Mouse (Mus musculus) layer of hippocampus, adult 9-11 months (tissue): ENCODE data around the gene Lrrc58.

Experiments
- DNase-seq: peaks from one replicate; pipeline ENCODE4 v3.0.0; 2022

Gene Lrrc58

DNA sequence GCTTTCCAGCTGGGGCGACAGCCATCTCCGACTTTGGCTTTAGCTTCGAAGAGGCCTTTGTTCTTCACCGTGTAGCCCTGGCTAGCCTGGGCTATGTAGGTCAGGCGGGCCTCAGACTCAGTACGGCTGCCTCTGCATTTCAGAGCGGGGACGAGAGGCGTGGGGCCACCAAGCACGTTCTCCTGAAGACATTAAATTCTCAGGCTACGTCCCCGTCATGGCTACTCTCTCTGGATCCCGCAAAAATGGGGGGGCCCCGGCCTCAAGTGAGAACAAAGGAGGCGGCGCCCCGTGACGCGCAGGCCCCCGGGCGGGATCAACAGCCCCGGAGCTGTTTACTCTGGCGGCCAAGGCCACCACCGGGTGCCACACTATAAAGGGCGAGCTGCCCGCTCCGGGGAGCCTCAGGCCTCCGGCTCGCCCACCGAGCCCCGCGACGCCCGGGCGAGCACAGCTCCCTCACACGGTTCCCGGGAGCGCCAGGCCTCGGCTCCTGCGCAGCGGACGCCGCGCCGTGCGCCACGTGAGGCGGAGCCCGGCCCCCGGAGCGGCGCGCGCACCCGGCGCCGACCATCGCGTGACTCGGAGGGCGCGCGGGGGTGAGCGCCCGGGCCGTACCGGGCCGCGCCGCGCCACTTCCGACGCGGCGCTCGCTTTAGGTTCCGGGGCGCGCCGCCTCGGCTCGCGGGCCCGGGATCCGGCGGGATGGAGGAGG lies at the start of gene Lrrc58:
Gene Lrrc58, plus strand, starts transcription at position 599 of the 715 bp plus-strand sequence.
- DNase-seq: peak; percentile 86

DNA sequence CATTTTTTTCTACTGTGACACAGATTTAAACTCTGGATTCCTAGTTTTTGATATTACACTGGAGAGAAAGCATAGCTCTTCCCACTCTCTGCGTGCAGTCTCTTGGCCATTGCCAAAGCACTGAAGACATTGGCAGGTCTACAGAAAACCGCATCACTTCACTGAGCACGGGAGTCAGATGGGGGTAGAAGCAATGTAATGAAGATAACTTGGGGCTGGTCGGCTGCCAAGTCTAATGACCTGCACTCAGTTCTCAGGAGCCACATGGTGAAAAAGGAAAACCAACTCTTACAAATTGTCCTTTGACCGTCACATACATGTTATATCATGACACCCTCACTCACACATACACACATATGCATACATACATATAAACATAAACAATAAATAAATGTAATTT lies 44.2 kb upstream of the Lrrc58 start:
- no peak for DNase-seq

DNA sequence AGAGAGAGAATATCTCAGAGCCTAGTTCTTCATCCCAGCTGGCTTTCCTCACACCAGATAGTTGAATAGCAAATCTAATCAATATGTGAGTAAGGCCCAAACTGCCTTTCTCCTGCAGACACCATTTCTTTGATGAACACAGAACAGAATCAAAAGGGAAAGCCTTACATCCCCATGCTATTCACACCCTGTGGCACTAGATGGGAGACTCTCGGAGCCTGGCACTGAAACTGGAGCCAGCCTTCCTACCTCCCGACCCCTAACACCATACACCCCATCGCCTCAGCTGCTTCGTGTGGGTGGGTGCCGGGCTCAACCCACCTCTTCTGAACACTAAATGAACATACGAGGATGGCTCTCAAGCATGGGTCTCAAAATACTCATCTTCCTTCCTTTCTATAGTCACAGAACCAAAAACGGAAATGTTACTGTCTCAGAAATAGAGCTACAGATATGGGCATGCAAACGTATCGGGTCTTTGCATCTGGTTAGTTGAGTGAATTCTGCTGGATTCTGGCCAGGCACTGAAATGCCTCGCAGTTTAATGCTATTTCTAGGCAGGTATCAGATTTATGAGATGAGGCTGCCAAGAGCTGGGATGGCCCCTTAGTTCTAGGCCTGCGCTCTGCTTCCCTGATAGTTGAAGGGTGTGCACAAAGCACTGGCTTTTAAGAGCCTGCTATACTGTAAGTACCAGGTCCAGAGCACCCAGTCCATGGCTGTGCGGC lies 43.2 kb upstream of the Lrrc58 start:
- DNase-seq: no peak

DNA sequence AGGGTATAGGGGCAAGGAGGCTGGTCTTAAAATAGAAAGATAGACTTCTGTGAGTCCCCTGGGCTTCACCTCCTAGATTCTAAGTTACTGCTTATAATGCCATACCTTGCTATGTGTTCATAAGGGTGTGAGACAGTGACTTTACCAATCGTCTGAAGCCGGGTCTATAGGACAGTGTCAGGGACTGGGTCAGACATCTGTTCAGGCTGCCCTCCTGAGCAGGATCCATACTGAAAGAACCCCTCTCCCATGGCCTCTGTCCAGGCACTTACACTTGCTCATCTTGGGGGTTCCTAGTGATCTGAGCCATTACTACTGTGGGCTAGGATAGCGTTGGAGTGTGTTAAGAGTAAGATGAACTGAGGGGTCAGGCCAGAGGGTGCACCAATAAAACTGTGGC lies 41.9 kb upstream of the Lrrc58 start:
- DNase-seq: no peak

DNA sequence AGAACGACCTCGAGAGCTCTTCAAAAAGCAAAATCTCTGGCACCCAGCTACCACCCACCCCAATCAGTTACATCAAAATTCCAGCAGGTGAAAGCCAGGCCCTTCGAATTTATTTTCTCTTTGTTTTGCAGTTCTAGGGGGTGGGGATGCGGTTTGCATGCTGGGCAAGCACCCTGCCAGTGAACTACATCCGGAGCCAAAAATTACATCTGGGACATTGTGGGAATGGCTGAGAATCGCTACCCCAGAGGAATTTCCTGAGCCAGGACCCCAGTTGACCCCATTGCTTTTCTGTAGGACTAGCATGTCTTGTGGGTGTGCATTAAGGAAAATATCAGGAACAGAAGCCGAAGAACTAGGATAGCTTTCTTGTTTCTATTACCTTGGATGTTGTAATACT lies 37.1 kb upstream of the Lrrc58 start:
- no peak for DNase-seq

DNA sequence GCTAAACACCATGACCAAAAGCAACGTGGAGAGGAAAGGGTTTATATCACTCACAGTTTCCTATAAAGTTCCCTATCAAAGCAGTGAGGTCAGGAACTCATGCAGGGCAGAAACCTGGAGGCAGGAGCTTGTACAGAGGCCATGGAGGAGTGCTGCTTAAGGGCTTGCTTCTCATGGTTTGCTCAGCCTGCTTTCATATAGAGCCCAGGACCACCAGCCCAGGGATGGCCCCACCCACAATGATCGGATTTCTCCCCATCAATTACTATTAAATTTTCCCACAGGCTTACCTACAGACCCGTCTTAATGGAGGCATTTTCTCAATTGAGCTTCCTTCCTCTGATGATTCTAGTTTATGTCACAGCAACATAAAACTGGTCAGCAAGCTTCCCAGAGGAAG lies 30.6 kb upstream of the Lrrc58 start:
- no peak for DNase-seq

DNA sequence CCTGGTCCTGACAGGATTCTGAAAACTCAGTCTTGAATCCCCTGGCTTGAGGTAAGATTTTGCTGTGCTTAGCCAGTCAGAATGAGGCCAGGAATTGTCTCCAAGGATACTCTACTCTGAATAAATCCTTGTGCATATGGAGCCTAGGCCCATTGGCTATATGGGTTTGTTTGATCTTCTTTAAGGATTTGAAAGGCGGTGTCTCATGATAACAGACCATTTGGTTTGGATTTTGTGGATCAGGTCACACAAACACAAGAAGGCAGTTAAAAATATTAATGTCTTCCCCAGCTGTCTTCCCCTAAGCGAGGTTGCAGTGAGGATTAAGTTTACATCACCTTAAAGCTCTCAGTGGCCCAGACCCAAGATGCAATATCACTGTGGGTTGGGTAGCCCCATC lies 25.8 kb upstream of the Lrrc58 start:
- no peak for DNase-seq

DNA sequence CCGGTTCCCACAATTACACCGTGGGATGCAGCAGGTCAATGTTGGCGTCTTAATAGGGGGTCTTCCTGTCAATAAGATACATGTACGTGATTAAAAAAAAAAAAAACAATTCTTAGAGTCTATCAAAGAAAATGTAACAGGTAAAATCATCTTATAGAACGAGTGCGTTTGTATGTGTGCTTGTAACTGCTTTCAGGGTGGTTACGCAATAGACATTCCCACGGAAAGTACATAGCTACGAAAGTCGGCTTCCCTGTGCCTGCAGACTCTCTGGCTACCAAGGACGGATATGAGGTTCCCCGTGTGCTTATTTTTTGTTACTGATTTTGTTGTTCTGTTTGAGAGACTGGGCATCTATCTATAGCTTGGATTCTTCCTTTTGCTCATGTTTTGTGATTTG lies 24.4 kb upstream of the Lrrc58 start:
- no peak for DNase-seq

DNA sequence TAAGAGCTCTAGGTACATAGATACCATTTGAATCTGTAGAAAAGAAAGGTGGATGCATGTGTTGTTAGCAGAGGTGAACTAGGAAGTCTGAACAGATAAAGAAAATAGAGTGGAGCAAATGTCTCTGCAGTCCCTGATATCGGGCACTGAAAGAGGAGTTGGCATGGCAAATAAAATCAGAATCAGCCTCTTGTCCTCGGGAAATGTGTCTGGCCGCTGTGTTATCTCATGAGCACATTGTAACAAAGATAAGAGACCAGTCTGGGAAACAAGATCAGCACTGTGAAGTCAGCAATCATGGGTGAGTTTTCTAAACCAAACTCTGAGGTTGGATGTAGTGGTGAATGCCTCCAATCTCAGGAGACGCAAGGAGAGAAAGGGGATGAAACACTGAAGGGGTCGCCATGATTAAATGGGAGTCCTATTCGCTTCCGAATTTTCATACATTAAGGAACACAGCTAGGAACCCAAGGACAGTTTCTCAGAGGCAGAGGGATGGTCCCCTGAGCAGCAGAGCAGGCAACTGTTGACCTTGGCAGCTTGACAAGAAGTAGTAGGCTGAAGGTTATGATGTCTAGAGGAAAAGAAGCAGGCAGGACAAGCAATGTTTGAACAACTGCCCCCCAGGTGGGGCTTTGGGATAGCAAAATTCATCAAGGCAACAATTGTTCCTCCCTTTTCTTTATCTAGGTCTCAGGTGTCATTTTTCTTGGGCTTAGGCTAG lies 22.8 kb upstream of the Lrrc58 start:
- no peak for DNase-seq

DNA sequence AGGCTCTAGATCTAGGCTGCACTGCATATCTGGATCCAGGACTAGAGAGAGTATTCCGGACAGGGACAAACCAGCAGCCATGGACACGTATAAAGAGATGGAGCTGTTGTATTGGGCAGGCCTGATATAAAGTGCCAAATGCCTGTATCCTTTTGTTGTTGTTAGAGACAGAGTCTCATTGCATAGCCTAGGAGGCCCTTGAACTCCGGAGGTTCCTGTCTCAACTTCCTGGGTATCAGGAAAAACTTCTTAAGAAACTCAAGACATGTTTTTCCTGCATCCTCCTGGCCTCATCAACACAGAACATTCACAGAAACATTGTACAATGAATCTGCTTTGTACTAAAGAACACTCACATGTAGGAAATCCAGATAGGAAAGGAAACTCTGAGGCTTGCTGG lies 21.1 kb upstream of the Lrrc58 start:
- DNase-seq: no peak

DNA sequence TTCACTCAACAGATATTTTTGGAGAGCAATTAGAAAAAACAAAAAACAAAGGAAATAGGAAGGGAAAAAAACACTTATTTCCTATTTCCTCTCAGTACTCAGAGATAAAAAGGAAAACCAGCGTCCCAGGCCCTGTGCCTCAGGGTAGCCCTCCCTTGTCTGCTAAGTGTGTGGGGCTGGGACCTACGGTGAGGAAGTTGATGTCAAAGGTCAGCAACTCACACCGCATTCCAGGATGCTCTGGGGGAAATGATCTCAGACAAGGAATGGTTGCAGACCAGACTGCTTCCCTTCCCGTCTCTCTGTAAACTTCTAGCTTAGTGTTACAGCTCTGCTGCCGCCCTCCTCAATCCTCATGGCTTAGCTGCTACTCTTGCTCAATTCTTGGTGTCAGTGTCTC lies 16.8 kb upstream of the Lrrc58 start:
- no peak for DNase-seq

DNA sequence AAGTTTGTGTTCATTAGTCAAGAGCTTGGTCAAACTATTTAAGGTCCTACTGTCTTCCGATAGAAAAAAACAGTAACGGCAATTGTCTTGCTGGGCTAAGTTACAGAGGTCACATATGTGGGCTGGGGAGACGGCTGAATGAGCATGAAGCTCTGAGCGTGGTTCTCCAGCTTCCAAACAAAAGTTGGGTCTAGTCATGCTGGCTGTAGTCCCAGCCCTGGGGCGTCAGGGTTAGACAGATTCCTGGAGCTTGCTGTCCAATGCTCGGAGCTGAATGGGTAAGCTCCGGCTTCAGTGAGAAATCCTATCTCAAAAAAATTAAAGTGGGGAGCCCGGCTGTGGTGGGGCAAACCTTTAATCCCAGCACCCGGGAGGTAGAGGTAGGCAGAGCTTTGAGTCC lies 14.9 kb upstream of the Lrrc58 start:
- DNase-seq: no peak

DNA sequence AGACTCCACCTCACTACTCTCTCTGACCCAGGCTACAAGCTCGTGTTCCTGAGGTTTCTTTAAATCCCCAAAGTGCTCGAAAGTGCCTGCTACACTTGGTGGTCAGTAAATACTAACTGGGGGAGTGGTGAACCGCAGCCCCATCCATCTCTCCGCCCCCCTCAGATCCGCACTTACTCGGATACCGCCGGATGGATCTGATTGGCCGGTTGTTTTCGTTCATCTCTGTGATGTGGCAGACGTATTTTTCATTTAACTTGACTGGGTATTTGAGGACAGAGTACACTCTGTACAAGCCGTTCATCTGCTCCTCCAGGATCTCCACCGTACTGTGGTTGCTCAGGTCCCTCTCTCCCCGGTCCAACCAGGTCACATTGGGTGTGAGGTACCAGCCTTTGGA lies 14.1 kb upstream of the Lrrc58 start:
- no peak for DNase-seq

DNA sequence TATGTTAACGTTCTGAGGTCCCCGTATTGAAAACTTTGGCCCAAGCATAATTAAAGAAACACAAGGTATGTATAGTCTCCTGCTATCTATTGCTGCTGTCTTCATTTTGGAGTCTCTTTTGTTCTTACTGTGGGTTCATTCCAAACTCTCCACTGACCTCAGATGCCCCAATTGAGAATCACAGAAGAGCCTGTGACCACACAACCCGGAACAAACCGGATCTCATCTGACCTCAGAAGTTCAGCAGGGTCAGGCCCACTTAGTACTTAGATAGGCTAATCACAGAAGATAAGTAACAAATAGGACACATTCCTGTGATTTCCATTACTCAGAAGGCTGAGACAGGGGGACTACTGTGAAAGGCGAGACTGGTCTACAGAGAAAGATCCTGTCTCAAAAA lies 13.6 kb upstream of the Lrrc58 start:
- DNase-seq: no peak

DNA sequence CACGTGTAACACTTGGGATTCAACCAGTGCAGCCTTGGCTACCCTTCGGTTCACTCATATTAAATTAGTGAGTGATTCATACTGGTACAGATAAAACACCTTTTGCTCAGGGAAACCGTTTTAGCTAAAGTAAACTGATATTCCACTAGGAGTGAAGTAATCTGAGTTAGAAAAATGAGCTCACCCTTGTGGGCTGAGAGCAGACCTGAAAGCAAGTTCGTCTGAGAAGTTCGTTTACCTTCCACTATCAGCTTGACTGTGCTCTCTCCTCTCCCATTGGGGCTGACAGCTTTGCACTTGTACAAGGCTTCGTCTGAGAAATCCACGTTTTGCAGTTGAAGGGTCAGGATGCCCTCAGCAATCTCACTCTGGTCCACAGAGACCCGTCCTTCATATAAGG lies 12.6 kb upstream of the Lrrc58 start:
- DNase-seq: no peak

DNA sequence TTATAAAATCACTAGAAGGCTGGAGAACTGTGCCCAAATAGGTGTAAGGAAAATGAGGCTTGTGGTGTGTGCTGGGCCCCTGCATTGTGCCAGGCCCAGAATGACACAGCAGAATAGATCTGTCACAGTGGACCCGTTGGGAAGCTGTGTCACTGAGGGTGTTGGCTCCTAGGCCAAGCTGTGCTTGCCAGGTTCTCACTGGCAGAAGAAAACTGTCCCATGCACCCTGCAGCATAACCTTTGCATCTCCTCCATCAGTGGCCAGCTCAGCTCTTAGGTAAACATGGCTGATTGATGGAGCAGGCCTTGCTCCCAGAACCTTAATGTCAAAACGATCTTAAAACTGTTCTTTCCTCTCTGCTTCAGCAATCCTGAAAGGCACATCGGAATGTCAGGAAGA lies 11.9 kb upstream of the Lrrc58 start:
- no peak for DNase-seq

DNA sequence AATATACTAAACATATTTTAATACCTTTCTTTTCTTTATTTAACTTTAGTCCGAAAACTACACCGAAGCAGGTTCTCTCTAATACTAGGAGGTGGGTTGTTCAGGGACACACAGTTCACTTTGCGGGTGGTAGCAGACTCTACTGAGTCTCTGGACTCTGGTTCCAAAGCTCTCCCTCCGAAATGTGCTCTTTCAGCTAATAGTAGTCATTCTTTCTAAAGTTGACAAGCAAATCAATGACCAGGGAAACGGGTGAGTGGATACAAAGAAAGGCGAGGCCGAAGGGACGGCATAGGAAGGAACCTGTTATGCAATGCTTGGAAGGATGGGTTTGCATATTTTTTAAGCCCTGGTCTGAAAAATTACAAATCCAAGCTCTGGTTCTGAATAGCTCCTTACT lies 10.7 kb upstream of the Lrrc58 start:
- DNase-seq: no peak

DNA sequence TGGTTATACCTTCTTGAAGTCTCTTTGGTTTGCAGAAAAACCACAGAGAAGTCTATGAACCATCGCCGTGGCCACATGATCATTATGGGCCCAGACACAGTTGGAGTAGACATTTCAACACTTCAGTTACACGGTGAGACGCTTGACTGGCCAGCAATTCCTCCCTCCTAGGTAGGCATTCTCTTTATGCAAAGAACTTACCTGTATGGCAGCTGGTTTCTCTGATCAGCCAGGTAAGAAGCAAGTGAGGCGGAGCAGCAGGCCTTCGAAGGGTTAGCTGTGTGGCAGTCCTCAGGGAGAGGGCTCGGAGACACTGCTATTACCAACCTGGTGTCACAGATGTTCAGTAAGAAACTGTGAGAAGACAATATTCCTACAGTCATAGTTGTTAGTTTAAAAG lies 8.0 kb upstream of the Lrrc58 start:
- no peak for DNase-seq

DNA sequence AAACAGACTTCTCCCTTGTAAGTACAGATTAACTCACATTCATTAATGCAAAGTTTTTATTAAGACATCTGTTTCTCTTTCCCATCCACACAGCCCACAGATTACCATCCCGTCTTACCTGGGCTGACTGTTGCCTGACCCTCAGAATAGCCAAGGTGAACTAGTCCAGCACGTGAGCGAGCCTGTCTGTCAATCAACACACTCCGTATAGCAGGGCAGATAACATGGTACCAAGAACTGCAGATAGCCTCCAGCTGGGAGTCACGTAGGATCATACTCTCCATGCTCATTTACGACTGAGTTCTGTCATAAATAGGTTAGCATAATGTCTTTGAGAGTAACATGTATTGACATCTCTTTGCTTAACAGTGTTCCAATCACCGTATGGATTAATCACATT lies 7.2 kb upstream of the Lrrc58 start, which contains the start of gene Gm36028:
Gene Gm36028, minus strand, starts transcription at position 118 of the 400 bp plus-strand sequence.
- DNase-seq: no peak

DNA sequence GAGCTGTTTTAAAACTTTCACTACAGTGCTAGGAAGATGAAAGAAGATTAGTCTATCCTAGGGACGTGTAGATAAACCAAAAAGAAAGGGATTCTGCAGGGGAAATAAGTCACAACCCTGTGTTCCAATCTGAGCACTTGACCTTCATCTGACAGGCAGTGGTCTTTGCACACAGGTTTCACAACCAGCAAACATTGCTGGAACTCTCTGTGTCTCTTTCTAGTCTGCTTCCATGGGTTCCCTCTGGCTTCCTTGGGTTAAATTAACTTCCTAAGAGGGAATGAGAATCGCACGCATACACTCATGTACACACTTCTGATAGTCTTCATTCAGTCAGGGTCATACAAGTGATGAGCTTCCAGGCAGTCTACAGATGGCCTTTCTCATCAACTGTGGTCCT lies 4.3 kb upstream of the Lrrc58 start:
- DNase-seq: no peak

DNA sequence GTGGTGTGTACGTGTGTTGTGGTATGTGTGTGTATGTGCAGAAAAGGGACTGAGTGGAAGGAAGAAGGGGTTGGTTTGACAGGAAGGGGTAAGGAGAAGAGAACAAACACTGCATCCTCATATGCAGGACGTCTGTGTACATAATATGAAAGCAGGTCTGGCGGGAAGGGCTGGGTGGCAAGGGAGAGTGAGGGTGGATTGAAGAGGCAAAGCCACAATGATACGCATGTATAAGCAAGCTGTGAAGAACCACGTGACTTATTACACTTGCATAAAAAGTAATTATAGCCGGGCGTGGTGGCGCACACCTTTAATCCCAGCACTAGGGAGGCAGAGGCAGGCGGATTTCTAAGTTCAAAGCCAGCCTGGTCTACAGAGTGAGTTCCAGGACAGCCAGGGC lies 2.3 kb upstream of the Lrrc58 start:
- no peak for DNase-seq

DNA sequence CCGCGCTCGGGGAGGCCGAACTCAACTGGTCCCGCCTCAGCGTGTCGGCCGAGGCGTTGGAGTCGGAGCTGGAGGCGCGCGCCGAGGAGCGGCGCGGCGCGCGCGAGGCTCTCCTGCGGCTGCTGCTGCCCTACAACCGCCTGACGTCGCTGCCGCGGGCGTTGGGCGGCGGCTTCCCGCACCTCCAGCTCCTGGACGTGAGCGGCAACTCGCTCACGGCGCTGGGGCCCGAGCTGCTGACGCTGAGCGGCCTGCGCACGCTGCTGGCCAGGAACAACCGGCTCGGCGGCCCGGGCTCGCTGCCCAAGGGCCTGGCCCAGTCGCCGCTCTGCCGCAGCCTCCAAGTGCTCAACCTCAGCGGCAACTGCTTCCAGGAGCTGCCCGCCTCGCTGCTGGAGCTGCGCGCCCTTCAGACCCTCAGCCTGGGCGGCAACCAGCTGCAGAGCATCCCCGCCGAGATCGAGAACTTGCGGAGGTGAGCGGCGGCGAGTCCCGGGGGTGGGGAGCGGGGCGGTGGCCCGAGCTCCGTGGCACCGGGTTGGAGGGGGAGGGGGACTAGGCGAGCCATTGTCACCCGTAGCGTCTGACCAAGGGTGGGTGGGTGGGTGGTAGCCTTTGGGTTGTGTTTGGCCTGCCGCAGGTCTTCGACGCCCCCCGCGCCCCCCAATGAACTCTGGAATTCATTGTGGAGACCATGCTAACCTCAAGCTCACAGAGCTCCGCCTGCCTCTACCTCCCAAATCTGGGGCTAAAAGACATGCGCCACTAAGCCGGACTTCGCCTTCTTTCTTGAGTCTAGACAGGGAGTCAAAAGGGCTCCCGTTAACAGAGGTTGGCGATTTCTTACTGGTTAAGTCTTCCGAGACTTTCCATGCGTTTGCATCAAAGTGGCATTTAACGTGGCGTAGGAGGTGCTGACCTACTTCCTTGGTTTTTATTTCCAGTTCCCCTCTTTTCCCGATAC lies 599 bp downstream of the Lrrc58 start:
- peak; percentile 78 for DNase-seq
